Mouse (Mus musculus) CH12.LX (cell line): ENCODE results near the gene Ppm1a. TPM values are rescaled to one million over a fixed set of nuclear protein-coding genes. Genes with fewer than 3 reads are reported as not detected.

Experiments used
- DNase-seq: peaks from one replicate; pipeline ENCODE4 v3.0.0-alpha.2; 2013; ENCODE audit errors: extremely low read depth
- H3K27ac ChIP-seq: 2 replicates; pipeline ENCODE4 v1.5.1; 2012; ENCODE audit warnings: low read depth, mild to moderate bottlenecking, control low read depth, moderate library complexity; ENCODE audit not compliant: insufficient read depth
- H3K27me3 ChIP-seq: replicated peaks from 2 replicates; pipeline ENCODE3; 2012; ENCODE audit warnings: inconsistent platforms
- H3K36me3 ChIP-seq, 2 experiments: replicated peaks in 1 of 2; 2 replicates each; pipeline versions ENCODE3 to v1.6.1; 2012; ENCODE audit warnings: inconsistent platforms in 1 of 2, low read length in 1 of 2, mild to moderate bottlenecking in 1 of 2, mixed read lengths in 1 of 2, moderate library complexity in 1 of 2; ENCODE audit not compliant: control insufficient read depth in 1 of 2, insufficient read depth in 1 of 2
- H3K4me1 ChIP-seq, 2 experiments: 2 replicates each; pipeline ENCODE4 v1.6.1; 2012; ENCODE audit warnings: inconsistent platforms in 1 of 2, moderate library complexity in 1 of 2; ENCODE audit not compliant: insufficient read depth in 2 of 2, control insufficient read depth in 1 of 2
- H3K4me2 ChIP-seq: 2 replicates; pipeline ENCODE4 v1.6.1; 2012; ENCODE audit warnings: low read depth, mild to moderate bottlenecking, control low read depth; ENCODE audit not compliant: poor library complexity, insufficient read depth, severe bottlenecking
- H3K4me3 ChIP-seq, 3 experiments: fragments of 150-350 bp in 1 of 3; sonication (generic) in 1 of 3; replicated peaks in 1 of 3; 2 replicates each; pipeline versions ENCODE3 to v1.5.1; 2011 to 2012; ENCODE audit warnings: low read depth in 2 of 3, low read length in 2 of 3, mild to moderate bottlenecking in 2 of 3, moderate library complexity in 2 of 3, control low read depth in 1 of 3, improper control_type of control experiment in 1 of 3, inconsistent platforms in 1 of 3, mixed read lengths in 1 of 3; ENCODE audit not compliant: poor library complexity in 1 of 3
- H3K79me2 ChIP-seq: replicated peaks from 2 replicates; pipeline ENCODE4 v1.6.1; 2012; ENCODE audit warnings: mild to moderate bottlenecking, moderate library complexity; ENCODE audit not compliant: control insufficient read depth, poor library complexity, insufficient read depth, severe bottlenecking; ENCODE audit errors: extremely low read depth
- H3K9ac ChIP-seq: 2 replicates; pipeline ENCODE4 v1.6.1; 2012; ENCODE audit warnings: low read depth, mild to moderate bottlenecking, control low read depth, moderate library complexity; ENCODE audit not compliant: insufficient read depth
- H3K9me3 ChIP-seq: replicated peaks from 2 replicates; pipeline ENCODE3; 2012; ENCODE audit warnings: low read length, inconsistent platforms, mixed read lengths
- BHLHE40 ChIP-seq: IDR thresholded peaks from 2 replicates; pipeline ENCODE4 v1.6.1; 2011; ENCODE audit warnings: mild to moderate bottlenecking, low read depth, low read length, improper control_type of control experiment
- CHD2 ChIP-seq: IDR thresholded peaks from 2 replicates; pipeline ENCODE4 v1.6.1; 2011; ENCODE audit warnings: low read length, improper control_type of control experiment
- ELF1 ChIP-seq: IDR thresholded peaks from 2 replicates; pipeline ENCODE4 v1.6.1; 2014; ENCODE audit warnings: low read depth, mild to moderate bottlenecking, inconsistent platforms, low read length, improper control_type of control experiment
- ETS1 ChIP-seq: conservative IDR thresholded peaks from 2 replicates; pipeline ENCODE4 v1.6.1; 2012; ENCODE audit warnings: low read depth, mild to moderate bottlenecking, inconsistent platforms, low read length, improper control_type of control experiment, moderate library complexity
- GABPA ChIP-seq: IDR thresholded peaks from 2 replicates; pipeline ENCODE4 v1.6.1; 2012; ENCODE audit warnings: low read depth, low read length, improper control_type of control experiment, inconsistent platforms; ENCODE audit not compliant: insufficient replicate concordance
- HCFC1 ChIP-seq: IDR thresholded peaks from 2 replicates; pipeline ENCODE4 v1.6.1; 2012; ENCODE audit warnings: low read depth, mild to moderate bottlenecking, inconsistent platforms, low read length, improper control_type of control experiment
- IRF4 ChIP-seq: IDR thresholded peaks from 2 replicates; pipeline ENCODE4 v1.6.1; 2014; ENCODE audit warnings: low read depth, mild to moderate bottlenecking, inconsistent platforms, low read length, improper control_type of control experiment
- JUND ChIP-seq: conservative IDR thresholded peaks from 2 replicates; pipeline ENCODE4 v1.6.1; 2011; ENCODE audit warnings: low read depth, low read length, improper control_type of control experiment
- KAT2A ChIP-seq: IDR thresholded peaks from 2 replicates; pipeline ENCODE4 v1.6.1; 2012; ENCODE audit warnings: low read length, improper control_type of control experiment, inconsistent platforms; ENCODE audit not compliant: insufficient replicate concordance
- MAX ChIP-seq: IDR thresholded peaks from 2 replicates; pipeline ENCODE4 v1.6.1; 2011; ENCODE audit warnings: low read length, improper control_type of control experiment
- MAZ ChIP-seq: IDR thresholded peaks from 2 replicates; pipeline ENCODE4 v1.6.1; 2012; ENCODE audit warnings: low read depth, mild to moderate bottlenecking, inconsistent platforms, low read length, improper control_type of control experiment, moderate library complexity
- MEF2A ChIP-seq: IDR thresholded peaks from 2 replicates; pipeline ENCODE4 v1.6.1; 2014; ENCODE audit warnings: low read depth, mild to moderate bottlenecking, inconsistent platforms, low read length, improper control_type of control experiment, borderline replicate concordance
- MXI1 ChIP-seq: IDR thresholded peaks from 2 replicates; pipeline ENCODE4 v1.6.1; 2011; ENCODE audit warnings: mild to moderate bottlenecking, low read depth, low read length, improper control_type of control experiment
- MYC ChIP-seq: IDR thresholded peaks from 2 replicates; pipeline ENCODE4 v1.6.1; 2011; ENCODE audit warnings: low read depth, mild to moderate bottlenecking, improper control_type of control experiment, low read length
- NELFE ChIP-seq: IDR thresholded peaks from 2 replicates; pipeline ENCODE4 v1.6.1; 2011; ENCODE audit warnings: low read depth, low read length, improper control_type of control experiment
- NRF1 ChIP-seq: IDR thresholded peaks from 2 replicates; pipeline ENCODE4 v1.6.1; 2014; ENCODE audit warnings: low read depth, mild to moderate bottlenecking, inconsistent platforms, low read length, improper control_type of control experiment, moderate library complexity
- PAX5 ChIP-seq: IDR thresholded peaks from 2 replicates; pipeline ENCODE4 v1.6.1; 2012; ENCODE audit warnings: low read length, inconsistent platforms, mixed read lengths
- POLR2A ChIP-seq: IDR thresholded peaks from 2 replicates; pipeline ENCODE4 v1.6.1; 2011; ENCODE audit warnings: low read depth, mild to moderate bottlenecking, improper control_type of control experiment, low read length
- POLR2AphosphoS2 ChIP-seq: IDR thresholded peaks from 2 replicates; pipeline ENCODE4 v1.6.1; 2011; ENCODE audit warnings: low read depth, low read length, improper control_type of control experiment
- RAD21 ChIP-seq: IDR thresholded peaks from 2 replicates; pipeline ENCODE4 v1.6.1; 2011; ENCODE audit warnings: low read depth, mild to moderate bottlenecking, low read length, improper control_type of control experiment, moderate library complexity
- RCOR1 ChIP-seq: conservative IDR thresholded peaks from 2 replicates; pipeline ENCODE4 v1.6.1; 2012; ENCODE audit warnings: low read depth, mild to moderate bottlenecking, inconsistent platforms, low read length, improper control_type of control experiment
- SIN3A ChIP-seq: IDR thresholded peaks from 2 replicates; pipeline ENCODE4 v1.6.1; 2012; ENCODE audit warnings: low read length, improper control_type of control experiment, inconsistent platforms
- TBP ChIP-seq: conservative IDR thresholded peaks from 2 replicates; pipeline ENCODE4 v1.6.1; 2011; ENCODE audit warnings: low read depth, low read length, improper control_type of control experiment
- TCF12 ChIP-seq: IDR thresholded peaks from 2 replicates; pipeline ENCODE4 v1.6.1; 2014; ENCODE audit warnings: low read depth, mild to moderate bottlenecking, inconsistent platforms, low read length, improper control_type of control experiment
- USF1 ChIP-seq: IDR thresholded peaks from 2 replicates; pipeline ENCODE4 v1.6.1; 2014; ENCODE audit warnings: low read depth, mild to moderate bottlenecking, inconsistent platforms, low read length, improper control_type of control experiment
- USF2 ChIP-seq: conservative IDR thresholded peaks from 2 replicates; pipeline ENCODE4 v1.6.1; 2011; ENCODE audit warnings: low read depth, low read length, improper control_type of control experiment
- ZC3H11A ChIP-seq: IDR thresholded peaks from 2 replicates; pipeline ENCODE4 v1.6.1; 2012; ENCODE audit warnings: low read depth, mild to moderate bottlenecking, inconsistent platforms, low read length, improper control_type of control experiment
- ZKSCAN1 ChIP-seq: IDR thresholded peaks from 2 replicates; pipeline ENCODE4 v1.6.1; 2012; ENCODE audit warnings: low read depth, inconsistent platforms, low read length, improper control_type of control experiment, borderline replicate concordance
- ZMIZ1 ChIP-seq: IDR thresholded peaks from 2 replicates; pipeline ENCODE4 v1.6.1; 2012; ENCODE audit warnings: low read depth, mild to moderate bottlenecking, inconsistent platforms, low read length, improper control_type of control experiment
- ZNF384 ChIP-seq: IDR thresholded peaks from 2 replicates; pipeline ENCODE4 v1.6.1; 2012; ENCODE audit warnings: low read depth, low read length, improper control_type of control experiment, inconsistent platforms
- dilution Hi-C: fragments of 300-500 bp; cut with MboI; formaldehyde crosslinking; loops from 2 replicates; pipeline ENCODE4 v1.14.3; 2020; ENCODE audit warnings: low sequenced_read_pairs; ENCODE audit not compliant: extremely low pct_unique_long_range_greater_than_20kb, extremely low pct_ligation_motif_present
- in situ Hi-C: fragments of 300-500 bp; cut with MboI; formaldehyde crosslinking; loops from 3 replicates; pipeline ENCODE4 v1.14.3; 2019; ENCODE audit warnings: low sequenced_read_pairs, low pct_ligation_motif_present, low pct_unique_long_range_greater_than_20kb, mixed read lengths
- polyA plus RNA-seq: library from polyadenylated mRNA; unstranded; fragments of >175 nt; gene quantifications from 2 replicates; pipeline ENCODE4 v1.2.1, GENCODE M21; 2012; ENCODE audit warnings: low read depth; ENCODE audit not compliant: insufficient read length
- total RNA-seq, 2 experiments: library from RNA; depleted of rRNA; stranded (reverse); fragments of 300-350 nt in 1 of 2; fragments of >200 nt in 1 of 2; gene quantifications; 2 replicates each; pipeline ENCODE4 v1.2.3; 2012 to 2014

Gene Ppm1a
- total and polyA plus RNA-seq, 3 experiments, result 78.8 to 112 (median 98.4) TPM

GRCm38 (mm10) chr12:72714896-72715295 is 42.4 kb upstream of the Ppm1a start:
- in situ Hi-C loops, result no loop called here

GRCm38 (mm10) chr12:72715846-72716245 is 41.4 kb upstream of the Ppm1a start:
- no peak overlapping the region for H3K9ac ChIP-seq
- no peak overlapping the region for H3K4me2 ChIP-seq
- DNase-seq, result no peak
- no peaks in the 10 kb centered on the region for H3K27me3 ChIP-seq
- no peaks in the 10 kb centered on the region for H3K36me3 ChIP-seq
- TF ChIP-seq NRF1 (no peak), HCFC1 (no peak), RCOR1 (no peak), JUND (no peak), TBP (no peak), USF2 (no peak), MEF2A (no peak), ZC3H11A (no peak), ZKSCAN1 (no peak), POLR2A (no peak), ETS1 (no peak), TCF12 (no peak), KAT2A (no peak), RAD21 (no peak), ZMIZ1 (no peak), CHD2 (no peak), ZNF384 (no peak), BHLHE40 (no peak)
- H3K79me2 ChIP-seq, result no peaks in the 10 kb centered on the region
- no peak overlapping the region for H3K27ac ChIP-seq
- dilution Hi-C loops (no loop called here), in situ Hi-C loops (no loop called here)
- no peaks in the 10 kb centered on the region for H3K9me3 ChIP-seq
- H3K4me1 ChIP-seq, result peaks cover 0 to 5% of the 10 kb centered on the region in 2 experiments; a peak in 2 of 4 replicates
- no peak overlapping the region for H3K4me3 ChIP-seq

More at GRCm38 (mm10) chr12:72714896-72715295, 42.4 kb upstream of the Ppm1a start:
- Histone ChIP-seq H3K9me3 (no peaks in the 10 kb centered on the region), H3K4me1 (peaks cover 0 to 5% of the 10 kb centered on the region in 2 experiments; a peak in 2 of 4 replicates), H3K9ac (no peak overlapping the region), H3K36me3 (no peaks in the 10 kb centered on the region), H3K27ac (no peak overlapping the region), H3K4me3 (no peak overlapping the region), H3K27me3 (no peaks in the 10 kb centered on the region), H3K79me2 (no peaks in the 10 kb centered on the region), H3K4me2 (no peak overlapping the region)
- dilution Hi-C loops, result no loop called here
- no peak for DNase-seq
- no peak for TF ChIP-seq GABPA
- TF ChIP-seq TCF12, result no peak
- TF ChIP-seq ELF1, result no peak
- TF ChIP-seq NRF1, result no peak
- no peak for TF ChIP-seq MEF2A
- TF ChIP-seq JUND, result no peak
- TF ChIP-seq ZC3H11A, result no peak
- TF ChIP-seq IRF4, result no peak
- TF ChIP-seq SIN3A, result no peak
- no peak for TF ChIP-seq ETS1
- no peak for TF ChIP-seq PAX5
- TF ChIP-seq NELFE, result no peak
- TF ChIP-seq MYC, result no peak
- TF ChIP-seq MAX, result no peak
- TF ChIP-seq HCFC1, result no peak
- no peak for TF ChIP-seq POLR2A
- no peak for TF ChIP-seq POLR2AphosphoS2
- no peak for TF ChIP-seq USF1
- TF ChIP-seq MXI1, result no peak
- TF ChIP-seq MAZ, result no peak
